Comparison of ENCODE assay signal across 9 mouse cellular contexts in the genomic region with DNA sequence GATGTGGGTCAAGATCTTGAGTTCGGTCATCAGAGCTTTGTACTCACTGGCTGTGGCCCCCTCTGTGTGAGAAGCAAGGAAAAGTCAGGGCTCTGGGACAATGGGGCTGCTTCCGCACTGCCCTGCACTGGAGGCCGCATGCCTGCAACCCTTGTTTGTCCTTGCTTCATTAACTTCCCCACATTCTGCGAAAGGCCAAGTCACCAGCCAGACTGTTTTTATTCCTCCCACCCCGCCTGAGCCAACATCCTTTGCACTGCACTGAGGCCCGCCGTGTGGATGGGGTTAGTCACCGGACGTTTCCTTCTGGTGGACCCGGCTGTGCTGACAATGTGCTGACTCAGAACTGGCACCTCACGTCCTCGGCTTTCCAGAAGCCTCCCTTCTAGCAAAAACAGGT.
DNase-seq lines count a peak whose midpoint lies in the region; ATAC-seq lines count a peak whose summit lies in the region.
"Had no signal": no experiment of that assay in that cellular context is flagged by ENCODE, and none has a peak within 500 bp of the region (broad histone marks: within the 10 kb centered on the region; RNA-seq: fewer than 3 reads in every experiment).

No protein-coding gene starts in this region.

- WGBS in embryonic facial prominence, embryonic 15.5 days, result 60% methylated on average over 12 of the region's 12 CpGs
- WGBS in stomach, embryonic 14.5 days, result 55% methylated on average over 12 of the region's 12 CpGs

- no peak overlapping the region for H3K4me3 ChIP-seq in embryonic facial prominence, embryonic 15.5 days (replicated peaks)
- H3K4me3 ChIP-seq in stomach, embryonic 14.5 days (ENCODE audit: low read depth, low read length), result no peak overlapping the region
- H3K4me3 ChIP-seq: neural tube, embryonic 12.5 days had no signal

- H3K9me3 ChIP-seq in embryonic facial prominence, embryonic 15.5 days (replicated peaks), result no peaks in the 10 kb centered on the region
- no peaks in the 10 kb centered on the region for H3K9me3 ChIP-seq in stomach, embryonic 14.5 days (ENCODE audit: control insufficient read depth, low read depth, low read length)
- H3K9me3 ChIP-seq: neural tube, embryonic 12.5 days had no signal

- H3K4me1 ChIP-seq in embryonic facial prominence, embryonic 15.5 days, result no peaks in the 10 kb centered on the region
- H3K4me1 ChIP-seq in stomach, embryonic 14.5 days (ENCODE audit: control insufficient read depth, insufficient read depth, low read length), result no peaks in the 10 kb centered on the region

- no peak overlapping the region for H3K4me2 ChIP-seq in embryonic facial prominence, embryonic 15.5 days (replicated peaks)
- no peak overlapping the region for H3K4me2 ChIP-seq in stomach, embryonic 14.5 days (replicated peaks; ENCODE audit: low read depth, low read length)
- H3K4me2 ChIP-seq: neural tube, embryonic 12.5 days had no signal

- no peak overlapping the region for H3K27ac ChIP-seq in embryonic facial prominence, embryonic 15.5 days (replicated peaks)
- H3K27ac ChIP-seq in stomach, embryonic 14.5 days (ENCODE audit: low read length), result peak overlapping the region; percentile 52; the same call in 1 of the 2 replicates
- H3K27ac ChIP-seq: neural tube, embryonic 12.5 days had no signal

- DNase-seq in cerebellum, adult 11-12 months, result peak; percentile 23
- DNase-seq in cerebellum, postnatal 14 days, result no peak
- peak; percentile 83 for DNase-seq in 3T3-L1 (ENCODE audit: low read depth, low spot score)
- peak; percentile 63 for DNase-seq in kidney, postnatal 10 days
- no peak for DNase-seq in B cell, adult 2 months
- no peak for DNase-seq in c-Kit-positive CD71-positive TER-119-positive erythroid progenitor cells, embryonic 14.5 days (ENCODE audit: low spot score)

- H3K36me3 ChIP-seq in embryonic facial prominence, embryonic 15.5 days, result no peaks in the 10 kb centered on the region
- H3K36me3 ChIP-seq in stomach, embryonic 14.5 days (ENCODE audit: control insufficient read depth, insufficient read depth, low read length), result no peaks in the 10 kb centered on the region
- H3K36me3 ChIP-seq: neural tube, embryonic 12.5 days had no signal

- peak; percentile 63; the same call in 1 of the 2 replicates for ATAC-seq in embryonic facial prominence, embryonic 15.5 days (ENCODE audit: insufficient number of reproducible peaks, low FRiP score, low TSS enrichment, low read depth)
- peak; percentile 77 for ATAC-seq in stomach, embryonic 14.5 days (ENCODE audit: insufficient number of reproducible peaks, insufficient read depth, low FRiP score, low read depth)

- H3K27me3 ChIP-seq in embryonic facial prominence, embryonic 15.5 days, result no peaks in the 10 kb centered on the region
- no peaks in the 10 kb centered on the region for H3K27me3 ChIP-seq in stomach, embryonic 14.5 days (ENCODE audit: control insufficient read depth, insufficient read depth, low read length)
- H3K27me3 ChIP-seq: neural tube, embryonic 12.5 days had no signal

- no peak overlapping the region for H3K9ac ChIP-seq in embryonic facial prominence, embryonic 15.5 days
- H3K9ac ChIP-seq in stomach, embryonic 14.5 days (replicated peaks; ENCODE audit: low read depth, low read length), result no peak overlapping the region
- H3K9ac ChIP-seq: neural tube, embryonic 12.5 days had no signal

Comparison
In these comparisons a context has a peak if more than half of its experiments do, and no peak if none do; other contexts are left out.
1. DNase-seq: peak in cerebellum, adult 11-12 months (single experiment), 3T3-L1 (single experiment) and kidney, postnatal 10 days (single experiment); none in cerebellum, postnatal 14 days (0 of 2), B cell, adult 2 months (0 of 2) and c-Kit-positive CD71-positive TER-119-positive erythroid progenitor cells, embryonic 14.5 days (single experiment).